Mouse (Mus musculus): Measurements from ENCODE around the gene Tefm.

- no peak for TF ChIP-seq CTCF (IDR thresholded peaks at IDR 0.05; ENCODE audit: borderline replicate concordance, insufficient read depth, low read length)
- TF ChIP-seq POLR2A (IDR thresholded peaks at IDR 0.05; ENCODE audit: low read depth, low read length): no peak
These were observed 42.6 kb upstream of the Tefm start for GRCm38 (mm10) chr11:80184531-80185071.
